Mouse (Mus musculus) kidney, embryonic 14.5 days (tissue): ENCODE data around the gene Atf6. TPM values are rescaled to one million over a fixed set of nuclear protein-coding genes. Genes with fewer than 3 reads are reported as not detected.

Experiments
- ATAC-seq: fragments of 200-750 bp; cut with Nextera tagmentation; 2 replicates; pipeline ENCODE4 v1.8.0; 2017; ENCODE audit warnings: moderate number of reproducible peaks, mild to moderate bottlenecking, moderate TSS enrichment, moderate library complexity; ENCODE audit not compliant: low FRiP score, low TSS enrichment
- H3K27ac ChIP-seq: fragments of 300-500 bp; sonication (generic); 2 replicates; pipeline ENCODE4 v1.5.1; 2014; ENCODE audit warnings: low read depth, mild to moderate bottlenecking, low read length, moderate library complexity, mixed read lengths
- H3K27me3 ChIP-seq: fragments of 300-500 bp; sonication (generic); 2 replicates; pipeline ENCODE4 v1.6.1; 2014; ENCODE audit warnings: mild to moderate bottlenecking, low read length; ENCODE audit not compliant: control insufficient read depth, insufficient read depth
- H3K36me3 ChIP-seq: fragments of 300-500 bp; sonication (generic); 2 replicates; pipeline ENCODE4 v1.6.1; 2014; ENCODE audit warnings: low read length, mixed read lengths; ENCODE audit not compliant: control insufficient read depth, insufficient read depth
- H3K4me1 ChIP-seq: fragments of 300-500 bp; sonication (generic); 2 replicates; pipeline ENCODE4 v1.6.1; 2014; ENCODE audit warnings: low read length, mixed read lengths; ENCODE audit not compliant: control insufficient read depth, insufficient read depth
- H3K4me2 ChIP-seq: fragments of 300-500 bp; sonication (generic); replicated peaks from 2 replicates; pipeline ENCODE4 v1.6.1; 2014; ENCODE audit warnings: low read depth, mild to moderate bottlenecking, low read length
- H3K4me3 ChIP-seq: fragments of 300-500 bp; sonication (generic); 2 replicates; pipeline ENCODE4 v1.5.1; 2014; ENCODE audit warnings: mild to moderate bottlenecking, low read length
- H3K9ac ChIP-seq: fragments of 300-500 bp; sonication (generic); 2 replicates; pipeline ENCODE4 v1.6.1; 2014; ENCODE audit warnings: low read depth, mild to moderate bottlenecking, low read length, moderate library complexity
- H3K9me3 ChIP-seq: fragments of 300-500 bp; sonication (generic); 2 replicates; pipeline ENCODE4 v1.6.1; 2016; ENCODE audit warnings: low read length; ENCODE audit not compliant: control insufficient read depth
- WGBS: fragments of 180-500 bp; shearing (Covaris S2); extraction: QIAGEN DNeasy Blood & Tissue Kit; methylation state at CpG from one replicate; pipeline ENCODE4 v1.1.7; 2014; 5-methylcytosine and 5-hydroxymethylcytosine counted together
- polyA plus RNA-seq: library from polyadenylated mRNA; unstranded; fragments of >200 nt; fragmentation: Nextera tagmentation; extraction: Ambion mirVana; gene quantifications from 2 replicates; pipeline ENCODE4 v1.2.1, GENCODE M21; 2014

The Atf6 gene
- polyA plus RNA-seq, 1 experiment from 2014 or later = 11.6 TPM

DNA sequence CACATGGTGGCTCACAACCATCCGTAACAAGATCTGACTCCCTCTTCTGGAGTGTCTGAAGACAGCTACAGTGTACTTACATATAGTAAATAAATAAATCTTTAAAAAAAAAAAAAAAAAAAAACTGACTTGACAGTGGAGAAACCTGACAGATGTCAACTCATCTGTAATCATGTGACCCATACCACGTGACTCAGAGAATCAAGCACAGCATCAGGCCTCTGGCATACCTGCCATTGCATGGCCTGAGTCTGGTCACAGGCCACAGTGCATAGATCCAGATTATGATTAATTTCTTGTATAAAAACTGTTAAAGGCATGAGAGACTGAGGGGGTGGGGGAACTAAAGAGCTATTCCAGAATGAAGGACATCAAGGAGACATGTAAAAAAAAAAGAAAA, 8.7 kb downstream of the Atf6 start:
- WGBS = 71% methylated on average over 2 of the region's 2 CpGs
- ATAC-seq = no peak
- Histone ChIP-seq H3K36me3 (no peaks in the 10 kb centered on the region), H3K27me3 (no peaks in the 10 kb centered on the region), H3K4me2 (no peak overlapping the region), H3K9me3 (no peaks in the 10 kb centered on the region), H3K4me1 (0 out of 2 replicates have a peak, but pooled peaks cover 4% of the 10 kb centered on the region), H3K27ac (no peak overlapping the region), H3K9ac (no peak overlapping the region), H3K4me3 (no peak overlapping the region)

- no peak for ATAC-seq
Measured at GRCm38 (mm10) chr1:170857369-170857768, 10.2 kb downstream of the Atf6 start.

GRCm38 (mm10) chr1:170855056-170855760, 12.4 kb downstream of the Atf6 start:
- Histone ChIP-seq H3K27me3 (no peaks in the 10 kb centered on the region), H3K4me3 (no peak overlapping the region), H3K4me1 (no peaks in the 10 kb centered on the region), H3K36me3 (no peaks in the 10 kb centered on the region; the same call in 1 of the 2 replicates), H3K4me2 (no peak overlapping the region), H3K9ac (no peak overlapping the region), H3K27ac (no peak overlapping the region), H3K9me3 (no peaks in the 10 kb centered on the region)
- ATAC-seq = no peak
- WGBS = 91% methylated on average over 13 of the region's 13 CpGs

More at GRCm38 (mm10) chr1:170857369-170857768, 10.2 kb downstream of the Atf6 start:
- Histone ChIP-seq H3K27me3 (no peaks in the 10 kb centered on the region), H3K9me3 (no peaks in the 10 kb centered on the region), H3K4me3 (no peak overlapping the region), H3K4me1 (0 out of 2 replicates have a peak, but pooled peaks cover 4% of the 10 kb centered on the region), H3K9ac (no peak overlapping the region), H3K4me2 (no peak overlapping the region), H3K36me3 (no peaks in the 10 kb centered on the region), H3K27ac (no peak overlapping the region)
- WGBS = 84% methylated on average over 2 of the region's 2 CpGs

- 75% methylated on average over 3 of the region's 3 CpGs for WGBS
- Histone ChIP-seq H3K4me2 (no peak overlapping the region), H3K36me3 (no peaks in the 10 kb centered on the region; the same call in 1 of the 2 replicates), H3K4me1 (no peaks in the 10 kb centered on the region), H3K9me3 (no peaks in the 10 kb centered on the region), H3K27me3 (no peaks in the 10 kb centered on the region), H3K4me3 (no peak overlapping the region), H3K27ac (no peak overlapping the region), H3K9ac (no peak overlapping the region)
- no peak for ATAC-seq
Measured at GRCm38 (mm10) chr1:170853604-170854003, 14.0 kb downstream of the Atf6 start.

- no peaks in the 10 kb centered on the region for H3K27me3 ChIP-seq
- no peak overlapping the region for H3K4me3 ChIP-seq
- H3K27ac ChIP-seq = no peak overlapping the region
- no peak for ATAC-seq
- no peak overlapping the region for H3K9ac ChIP-seq
- no peaks in the 10 kb centered on the region for H3K4me1 ChIP-seq
- WGBS = 89% methylated on average over 23 of the region's 23 CpGs
- H3K36me3 ChIP-seq = no peaks in the 10 kb centered on the region; the same call in 1 of the 2 replicates
- H3K9me3 ChIP-seq = no peaks in the 10 kb centered on the region
- H3K4me2 ChIP-seq = no peak overlapping the region
Measured at GRCm38 (mm10) chr1:170850637-170851624, 16.6 kb downstream of the Atf6 start.

DNA sequence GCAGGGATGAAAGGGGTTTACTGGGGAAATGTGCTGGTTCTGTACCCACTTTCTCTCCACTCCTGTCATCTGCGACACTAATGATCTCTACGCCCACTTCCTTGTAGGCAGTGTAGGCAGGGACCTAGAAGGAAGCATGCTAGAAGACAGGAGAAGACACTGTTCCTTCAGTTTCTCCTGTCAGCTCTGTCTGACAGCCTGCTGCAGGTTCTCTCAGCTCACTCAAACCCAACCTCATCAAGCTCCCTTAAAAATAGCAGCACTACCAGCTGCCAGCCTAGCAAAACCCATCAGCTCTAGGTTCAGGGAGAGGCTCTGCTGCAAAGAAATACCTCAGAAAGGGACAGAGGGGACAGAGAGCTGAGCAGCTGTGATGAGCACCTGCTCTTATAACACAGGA, 17.6 kb downstream of the Atf6 start:
- H3K4me1 ChIP-seq = no peaks in the 10 kb centered on the region
- 95% methylated on average over 2 of the region's 2 CpGs for WGBS
- ATAC-seq = no peak
- H3K27ac ChIP-seq = no peak overlapping the region
- H3K9ac ChIP-seq = no peak overlapping the region
- H3K27me3 ChIP-seq = no peaks in the 10 kb centered on the region
- no peaks in the 10 kb centered on the region for H3K9me3 ChIP-seq
- H3K36me3 ChIP-seq = no peaks in the 10 kb centered on the region; the same call in 1 of the 2 replicates
- H3K4me2 ChIP-seq = no peak overlapping the region
- no peak overlapping the region for H3K4me3 ChIP-seq

- Histone ChIP-seq H3K4me2 (no peak overlapping the region), H3K27ac (no peak overlapping the region), H3K9ac (no peak overlapping the region), H3K4me3 (no peak overlapping the region), H3K9me3 (no peaks in the 10 kb centered on the region), H3K36me3 (no peaks in the 10 kb centered on the region; the same call in 1 of the 2 replicates), H3K27me3 (no peaks in the 10 kb centered on the region), H3K4me1 (no peaks in the 10 kb centered on the region)
- no peak for ATAC-seq
- WGBS = 55% methylated on average over 10 of the region's 10 CpGs
Measured at GRCm38 (mm10) chr1:170845448-170846307, 21.9 kb downstream of the Atf6 start.

GRCm38 (mm10) chr1:170844380-170844779, 23.2 kb downstream of the Atf6 start:
- no peak for ATAC-seq
- Histone ChIP-seq H3K4me1 (no peaks in the 10 kb centered on the region), H3K4me3 (no peak overlapping the region), H3K36me3 (no peaks in the 10 kb centered on the region; the same call in 1 of the 2 replicates), H3K27ac (no peak overlapping the region), H3K9ac (no peak overlapping the region), H3K9me3 (no peaks in the 10 kb centered on the region), H3K4me2 (no peak overlapping the region), H3K27me3 (no peaks in the 10 kb centered on the region)
- WGBS = 58% methylated on average over 8 of the region's 8 CpGs
